Mouse (Mus musculus) duodenum, adult 2 months (tissue): ENCODE measurements around the gene Aox3. TPM values are rescaled to one million over a fixed set of nuclear protein-coding genes. Genes with fewer than 3 reads are reported as not detected.

Experiments
- polyA plus RNA-seq: library from polyadenylated mRNA; depleted of rRNA; stranded (reverse); fragments of >200 nt; gene quantifications from 2 replicates; pipeline ENCODE4 v1.2.3, GENCODE M21; 2012; ENCODE audit warnings: low replicate concordance; rRNA removed

Aox3 gene
- not detected in 2 replicates for polyA plus RNA-seq

GRCm38 (mm10) chr1:58112880-58113279, at the start of gene Aox3:
Gene Aox3 (plus strand): TSS chr1:58113130.

GRCm38 (mm10) chr1:58210203-58210602, 97.3 kb downstream of the Aox3 start, which contains the start of gene Aox4:
Gene Aox4 (plus strand): TSS chr1:58210397.

Other genes with a start within 250 kb of the Aox3 start
- 0.21 and 0.29 TPM in 2 replicates for gene Sgo2a, start 117.2 kb upstream of the Aox3 start, polyA plus RNA-seq
- gene Kctd18, start 94.2 kb upstream of the Aox3 start, polyA plus RNA-seq, result 1.3 TPM in 2 replicates
- gene Aox1, start 83.2 kb upstream of the Aox3 start, polyA plus RNA-seq, result 0.08 and 0.35 TPM in 2 replicates
- gene Aox4, start 97.3 kb downstream of the Aox3 start, polyA plus RNA-seq, result not detected in 2 replicates
- not detected in 2 replicates for gene Aox2, start 165.2 kb downstream of the Aox3 start, polyA plus RNA-seq